Mouse (Mus musculus): ENCODE measurements around the gene Tom1l1.

- TF ChIP-seq CTCF (IDR thresholded peaks at IDR 0.05; ENCODE audit: low read depth, low read length) (no peak), POLR2A (IDR thresholded peaks at IDR 0.05; ENCODE audit: borderline replicate concordance, low read depth, low read length) (no peak)
Observed at GRCm38 (mm10) chr11:90722304-90722703, 34.1 kb upstream of the Tom1l1 start.
